Mouse (Mus musculus) embryonic stem cell, embryonic (primary cell): ENCODE measurements around the gene Strap.

Experiments used
- CTCF ChIA-PET, 4 experiments: fragments of 300-600 bp in 2 of 4; fragments of 350-600 bp in 2 of 4; sonication (Branson Sonifier 250); formaldehyde crosslinking; loops; one replicate each; lab custom pipeline; 2022; ENCODE audit warnings: inconsistent platforms in 2 of 4; lab: Charles Lee
- POLR2A ChIA-PET, 4 experiments: fragments of 300-600 bp in 2 of 4; fragments of 350-600 bp in 2 of 4; sonication (Branson Sonifier 250); formaldehyde crosslinking; loops; one replicate each; lab custom pipeline; 2022; ENCODE audit warnings: antibody characterized with exemption in 4 of 4, inconsistent platforms in 1 of 4; lab: Charles Lee

Gene Strap

GRCm38 (mm10) chr6:137734846-137735609 lies at the start of gene Strap:
Gene Strap, plus strand, starts transcription at chr6:137735078.
- POLR2A ChIA-PET = interaction anchor here in 3 of 4 experiments (0.5 to 3.7 kb wide), 19 partner anchors 9 to 565 kb away, joined by 3 to 23 read pairs (median 4); partner anchors contain the start of genes Dera (in 2 of the 3) and Rerg (in 2 of the 3)
- CTCF ChIA-PET = interaction anchor here in 2 of 4 experiments (0.6 to 0.9 kb wide), 2 partner anchors 304 to 323 kb away, joined by 3 read pairs; no protein-coding TSS in a partner anchor

- ChIA-PET POLR2A (interaction anchor here in 2 of 4 experiments (0.6 to 2.1 kb wide), 4 partner anchors 12 to 536 kb away, joined by 3 to 7 read pairs (median 4); no protein-coding TSS in a partner anchor), CTCF (no interaction called here)
Observed at GRCm38 (mm10) chr6:137687667-137688066, 47.2 kb upstream of the Strap start.

DNA sequence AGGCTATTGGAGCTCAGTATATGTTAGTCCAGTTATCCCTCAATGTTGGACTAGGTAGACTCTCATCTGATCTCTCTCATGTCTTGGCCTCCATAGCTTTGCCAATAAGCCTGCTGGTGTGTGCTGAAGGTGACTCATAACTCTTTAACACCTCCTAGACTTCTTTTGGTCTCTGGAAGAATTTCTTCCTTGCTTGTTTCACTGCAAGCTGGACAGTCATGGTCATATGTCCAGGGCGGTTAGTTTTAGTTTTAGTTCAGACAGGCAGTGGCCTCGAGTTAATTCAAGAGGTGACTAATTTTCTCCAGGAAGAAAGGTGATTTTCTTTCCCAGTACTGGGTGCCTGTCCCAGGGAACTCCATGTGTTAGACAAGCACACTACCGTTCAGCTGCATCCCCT lies 46.8 kb upstream of the Strap start:
- ChIA-PET CTCF (no interaction called here), POLR2A (interaction anchor here in 2 of 4 experiments (0.6 to 2.1 kb wide), 5 partner anchors 9 to 536 kb away, joined by 3 to 7 read pairs (median 3); no protein-coding TSS in a partner anchor)

GRCm38 (mm10) chr6:137688506-137689105 lies 46.3 kb upstream of the Strap start:
- CTCF ChIA-PET = no interaction called here
- POLR2A ChIA-PET = interaction anchor here in 2 of 4 experiments (0.6 to 2.1 kb wide), 4 partner anchors 8 to 537 kb away, joined by 3 to 7 read pairs (median 4); no protein-coding TSS in a partner anchor

DNA sequence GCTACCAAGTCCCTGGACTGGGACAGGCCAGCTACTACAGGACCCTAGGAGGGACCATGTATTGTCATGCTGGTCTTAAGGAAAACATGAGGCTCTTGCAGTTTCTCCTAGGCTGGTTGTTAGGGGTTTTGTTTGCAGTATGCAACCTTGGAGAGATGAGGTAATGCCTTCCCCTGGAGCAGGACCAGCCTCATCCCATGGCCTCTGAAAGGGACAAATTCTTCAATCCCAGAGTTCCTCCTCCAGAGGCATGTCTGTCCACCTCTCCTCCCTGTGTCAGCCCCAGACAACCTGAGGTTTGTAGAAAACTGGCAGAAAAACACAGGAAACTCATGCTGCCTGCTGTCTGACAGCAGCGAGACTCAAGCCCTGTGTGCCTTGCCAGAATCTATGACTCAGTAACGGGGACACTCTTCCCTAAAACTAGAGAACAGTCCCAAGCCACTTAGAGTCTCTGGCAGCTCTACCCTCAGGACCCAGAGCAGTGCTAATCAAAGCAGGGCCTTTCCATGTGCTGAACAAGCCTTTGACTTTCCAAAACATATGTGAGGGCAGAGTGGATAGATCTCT lies 44.2 kb upstream of the Strap start:
- ChIA-PET CTCF (no interaction called here), POLR2A (interaction anchor here in 2 of 4 experiments (0.5 to 1.5 kb wide), 3 partner anchors 14 to 150 kb away, joined by 3 to 4 read pairs (median 4); no protein-coding TSS in a partner anchor)

DNA sequence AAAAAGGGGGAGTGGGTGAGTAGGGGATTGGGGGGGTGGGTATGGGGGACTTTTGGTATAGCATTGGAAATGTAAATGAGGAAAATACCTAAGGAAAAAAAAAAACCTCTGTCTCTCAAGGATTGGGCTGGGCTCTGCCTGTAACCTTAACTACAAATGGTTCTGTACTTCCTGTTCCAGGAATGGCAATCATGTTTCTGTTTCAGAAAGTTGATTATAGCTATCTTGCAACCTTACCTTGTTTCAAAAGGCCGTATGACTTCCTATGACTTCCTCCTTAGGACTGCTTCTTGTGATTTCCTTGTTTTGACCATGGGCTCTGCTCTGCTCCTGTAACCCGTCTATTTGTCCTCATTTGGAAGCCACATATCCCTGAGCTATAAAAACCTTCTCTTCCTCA lies 40.6 kb upstream of the Strap start:
- ChIA-PET CTCF (no interaction called here), POLR2A (interaction anchor here in 1 of 4 experiments (0.6 to 1.2 kb wide), 3 partner anchors 12 to 35 kb away, joined by 3 to 4 read pairs (median 3); no protein-coding TSS in a partner anchor)

GRCm38 (mm10) chr6:137695046-137695445 lies 39.8 kb upstream of the Strap start:
- CTCF ChIA-PET = no interaction called here
- POLR2A ChIA-PET = interaction anchor here in 1 of 4 experiments (0.8 to 1.2 kb wide), 2 partner anchors 12 to 35 kb away, joined by 3 read pairs; no protein-coding TSS in a partner anchor

DNA sequence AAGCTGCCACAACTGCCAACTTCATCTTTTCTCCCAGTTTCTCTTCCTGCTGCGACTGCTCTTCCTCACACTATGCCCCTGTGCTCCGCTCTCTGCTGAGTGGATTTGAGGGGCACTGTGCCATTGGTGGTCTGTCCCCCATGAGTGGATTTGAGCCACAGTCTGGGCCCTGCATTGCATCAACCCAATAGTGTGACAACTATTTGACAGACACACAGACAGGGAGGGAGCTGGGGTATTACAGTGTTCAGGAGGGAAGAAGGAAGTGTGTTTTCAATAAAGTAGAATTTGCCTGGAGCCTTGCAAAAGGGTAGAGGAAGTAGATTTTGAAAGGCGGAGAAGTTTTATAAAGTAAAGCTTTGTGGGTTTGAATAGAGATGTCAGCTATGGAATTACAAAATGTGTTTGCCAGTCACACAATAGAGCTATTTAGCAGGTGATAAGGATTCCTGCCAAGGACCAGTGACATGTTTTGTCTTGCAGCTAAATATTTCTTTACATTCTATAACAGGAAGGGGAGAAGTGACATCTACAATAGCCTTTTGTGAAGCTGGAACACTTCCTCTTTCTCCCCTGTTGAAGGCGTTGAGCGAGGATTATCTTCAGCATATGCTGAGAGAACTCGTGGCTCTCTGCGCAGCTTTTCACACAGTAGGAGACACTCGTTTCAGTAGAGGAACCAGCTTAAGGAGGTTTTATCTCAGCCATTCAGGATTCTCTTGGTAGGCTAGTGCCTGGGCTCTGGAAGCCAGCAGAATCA lies 38.3 kb upstream of the Strap start:
- CTCF ChIA-PET = no interaction called here
- POLR2A ChIA-PET = interaction anchor here in 2 of 4 experiments (0.6 to 2.2 kb wide), 6 partner anchors 8 to 27 kb away, joined by 3 to 12 read pairs (median 3); no protein-coding TSS in a partner anchor

- CTCF ChIA-PET = no interaction called here
- POLR2A ChIA-PET = interaction anchor here in 1 of 4 experiments (1.0 to 1.2 kb wide), 3 partner anchors 12 to 68 kb away, joined by 3 read pairs; no protein-coding TSS in a partner anchor
Observed at GRCm38 (mm10) chr6:137699434-137699833, 35.4 kb upstream of the Strap start.

- CTCF ChIA-PET = no interaction called here
- POLR2A ChIA-PET = no interaction called here
Observed at GRCm38 (mm10) chr6:137702186-137702585, 32.7 kb upstream of the Strap start.

DNA sequence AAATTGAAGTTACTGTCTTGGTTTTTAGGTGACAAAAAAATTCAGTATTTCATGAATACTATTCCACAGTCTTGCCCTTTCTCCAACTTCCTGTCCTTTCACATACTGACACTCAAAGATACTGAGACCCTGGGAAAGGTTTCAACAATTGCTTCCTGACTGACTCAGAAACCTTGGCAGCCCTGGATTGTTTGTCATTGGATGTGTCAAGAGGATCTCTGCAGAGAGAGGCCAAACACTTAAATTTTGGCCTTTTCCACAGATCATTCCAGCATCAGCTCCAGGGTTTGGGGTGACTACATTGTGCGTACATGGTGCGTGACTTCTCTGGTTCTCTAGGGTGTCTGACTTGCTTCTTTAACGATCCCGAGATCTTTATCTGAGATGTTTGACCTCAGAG lies 32.0 kb upstream of the Strap start:
- CTCF ChIA-PET = no interaction called here

GRCm38 (mm10) chr6:137703431-137703830 lies 31.4 kb upstream of the Strap start:
- ChIA-PET POLR2A (interaction anchor here in 1 of 4 experiments (0.6 to 4.7 kb wide), 4 partner anchors 12 to 36 kb away, joined by 3 to 22 read pairs (median 3); no protein-coding TSS in a partner anchor), CTCF (no interaction called here)

More for the DNA sequence above, 32.0 kb upstream of the Strap start:
- POLR2A ChIA-PET = interaction anchor here in 1 of 4 experiments (0.6 to 0.7 kb wide), 2 partner anchors 12 to 20 kb away, joined by 3 read pairs; no protein-coding TSS in a partner anchor

DNA sequence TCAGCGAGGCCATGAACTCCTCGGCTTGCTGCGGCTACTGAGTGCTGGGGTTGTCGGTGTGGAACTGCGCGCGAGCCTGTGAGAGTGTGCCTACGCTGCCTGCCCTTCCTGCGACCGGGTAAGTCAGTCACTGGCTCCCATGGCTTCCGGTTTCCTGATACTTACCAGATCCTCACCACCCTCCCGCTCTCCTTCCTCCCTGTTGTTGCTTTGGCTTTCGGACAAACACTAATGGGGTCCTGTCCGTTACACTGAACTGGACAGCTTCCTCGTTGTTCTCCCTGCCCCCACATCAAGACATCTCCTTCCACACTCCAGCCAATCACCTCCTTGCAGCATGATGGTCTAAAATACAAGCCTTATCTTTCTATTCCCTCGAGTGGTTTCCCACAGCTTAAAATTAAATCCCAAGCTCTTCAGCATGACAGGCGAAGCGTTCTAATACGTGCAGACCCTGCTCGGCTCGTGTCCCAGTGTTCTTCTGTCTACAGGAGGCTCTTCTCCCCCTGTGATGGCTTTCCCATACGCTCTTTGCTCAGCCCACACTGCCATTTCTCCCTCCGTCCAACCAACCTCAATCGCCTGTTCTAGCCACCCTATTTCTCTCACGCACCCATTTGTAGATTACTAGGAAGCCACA lies 30.5 kb upstream of the Strap start:
- CTCF ChIA-PET = no interaction called here
- POLR2A ChIA-PET = interaction anchor here in 1 of 4 experiments (0.6 to 4.7 kb wide), 6 partner anchors 18 to 74 kb away, joined by 3 to 22 read pairs (median 3); no protein-coding TSS in a partner anchor

DNA sequence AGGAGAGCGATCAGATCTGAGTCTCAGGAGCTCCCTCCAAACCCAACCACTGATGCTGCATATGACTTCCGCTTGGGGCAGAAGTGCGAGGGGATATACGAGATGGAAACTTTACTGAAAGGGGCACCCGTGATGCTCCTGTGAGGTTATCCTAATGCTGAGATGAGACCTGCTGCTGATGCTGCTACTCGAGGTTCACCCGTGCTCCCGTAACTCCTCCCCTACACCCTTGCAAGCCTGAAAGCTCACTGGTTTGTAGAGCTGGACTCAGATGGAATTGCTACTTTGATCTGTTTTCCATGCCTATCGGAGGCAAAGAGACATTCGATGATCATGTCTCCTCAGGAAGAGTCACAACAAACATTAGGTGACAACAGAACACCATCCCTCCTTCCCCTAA lies 28.7 kb upstream of the Strap start:
- ChIA-PET POLR2A (interaction anchor here in 2 of 4 experiments (0.7 to 4.7 kb wide), 11 partner anchors 9 to 902 kb away, joined by 3 to 22 read pairs (median 5); partner anchors contain the start of genes Hist4h4 (in 1 of the 2) and Strap (in 1 of the 2)), CTCF (no interaction called here)

- POLR2A ChIA-PET = interaction anchor here in 3 of 4 experiments (0.7 to 1.4 kb wide), 7 partner anchors 13 to 880 kb away, joined by 3 to 6 read pairs (median 3); no protein-coding TSS in a partner anchor
- CTCF ChIA-PET = interaction anchor here in 1 of 4 experiments (0.7 kb wide), 1 partner anchor 878 kb away, joined by 3 read pairs; no protein-coding TSS in a partner anchor
Observed at GRCm38 (mm10) chr6:137708726-137709405, 26.0 kb upstream of the Strap start.

DNA sequence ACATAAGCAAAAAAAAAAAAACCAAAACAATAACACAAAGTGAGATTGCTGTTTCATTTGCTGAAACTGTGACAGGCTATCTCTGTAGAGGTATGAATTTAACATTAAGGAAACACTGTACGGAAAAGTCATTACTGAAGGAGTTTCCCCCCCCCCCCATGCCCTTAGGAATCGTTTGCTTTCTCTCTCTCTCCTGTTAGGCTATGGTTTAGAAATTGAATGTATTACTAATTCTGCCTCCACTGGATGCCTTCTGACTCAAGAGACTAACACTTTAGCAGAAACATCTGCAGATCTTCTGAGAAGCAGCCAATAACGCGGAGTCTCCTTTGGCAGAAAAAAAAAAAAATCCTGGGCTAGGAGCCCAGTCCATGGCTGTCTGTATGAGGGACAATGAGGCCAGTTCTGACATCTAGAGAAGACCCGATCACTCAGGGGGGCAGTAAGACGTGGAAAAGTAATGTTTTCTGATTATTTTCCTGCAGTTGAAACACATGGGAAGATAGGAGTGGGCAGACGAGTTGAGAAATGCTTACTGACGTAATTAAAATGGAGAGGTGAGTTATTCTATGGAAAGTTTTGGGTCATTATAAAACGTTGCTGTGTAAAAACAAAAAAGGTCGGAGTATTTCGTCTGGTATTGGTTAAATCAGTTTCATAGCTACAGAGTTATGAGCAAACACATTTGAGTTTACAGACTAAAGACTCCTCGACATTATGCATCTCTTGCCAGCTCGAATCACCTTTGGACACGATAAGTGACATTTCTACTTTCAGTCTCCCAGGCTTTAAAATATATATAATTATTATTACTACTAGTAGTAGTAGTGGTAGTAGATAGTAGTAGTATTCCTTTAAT lies 24.5 kb upstream of the Strap start:
- CTCF ChIA-PET = no interaction called here
- POLR2A ChIA-PET = interaction anchor here in 2 of 4 experiments (0.8 to 1.4 kb wide), 6 partner anchors 11 to 49 kb away, joined by 3 to 6 read pairs (median 3); no protein-coding TSS in a partner anchor
